Mouse (Mus musculus): ENCODE measurements around the gene Nova2.

Nova2 gene

GRCm38 (mm10) chr7:18987747-18988146 lies 62.1 kb downstream of the Nova2 start:
- no peak for DNase-seq

DNA sequence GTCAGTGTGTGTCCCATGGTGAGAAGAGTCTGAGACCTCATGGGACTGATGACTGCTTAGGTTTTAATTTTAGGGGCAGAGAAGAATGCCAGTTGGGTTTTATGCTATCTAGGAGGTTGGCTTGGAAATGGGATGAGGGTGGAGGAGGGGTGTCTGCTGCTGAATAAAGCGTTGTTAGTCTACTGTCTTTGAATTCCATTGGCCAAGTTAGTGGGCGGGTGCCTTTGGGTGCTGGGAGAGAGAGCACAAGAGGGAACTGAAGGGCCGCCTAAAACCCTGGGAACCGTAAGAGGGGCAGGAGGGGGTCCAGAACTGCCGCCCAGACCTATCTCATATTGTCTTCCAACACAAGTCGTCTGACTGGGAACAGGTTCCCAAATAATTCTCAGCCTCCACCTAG lies 63.1 kb downstream of the Nova2 start:
- DNase-seq, result no peak

DNA sequence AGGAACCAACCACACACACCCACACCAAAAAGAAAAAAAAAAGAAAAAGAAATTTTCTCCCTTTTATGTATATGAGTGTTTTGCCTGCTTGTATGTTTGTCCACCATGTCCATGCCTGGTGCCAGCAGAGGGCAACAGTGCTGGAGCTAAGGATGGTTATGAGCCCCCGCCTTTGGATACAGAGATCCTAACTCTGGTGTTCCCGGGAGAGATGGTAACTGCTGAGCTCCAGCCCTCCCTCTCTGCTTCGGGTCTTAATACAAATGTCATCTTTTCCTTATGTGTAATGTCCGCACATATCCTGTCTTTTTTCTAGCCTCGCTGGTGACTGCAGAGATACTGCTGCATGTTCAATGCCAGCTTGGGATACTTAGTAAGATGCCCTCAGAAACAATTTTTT lies 64.3 kb downstream of the Nova2 start:
- DNase-seq, result no peak

- DNase-seq, result peak; percentile 100
These were observed 65.1 kb downstream of the Nova2 start, which contains the start of gene Mypop for GRCm38 (mm10) chr7:18990601-18991295. Mypop (plus strand) TSS chr7:18991245.

- DNase-seq, result no peak
These were observed 66.1 kb downstream of the Nova2 start for GRCm38 (mm10) chr7:18991660-18992293.

GRCm38 (mm10) chr7:18992294-18992675 lies 66.6 kb downstream of the Nova2 start:
- DNase-seq, result peak; percentile 31

DNA sequence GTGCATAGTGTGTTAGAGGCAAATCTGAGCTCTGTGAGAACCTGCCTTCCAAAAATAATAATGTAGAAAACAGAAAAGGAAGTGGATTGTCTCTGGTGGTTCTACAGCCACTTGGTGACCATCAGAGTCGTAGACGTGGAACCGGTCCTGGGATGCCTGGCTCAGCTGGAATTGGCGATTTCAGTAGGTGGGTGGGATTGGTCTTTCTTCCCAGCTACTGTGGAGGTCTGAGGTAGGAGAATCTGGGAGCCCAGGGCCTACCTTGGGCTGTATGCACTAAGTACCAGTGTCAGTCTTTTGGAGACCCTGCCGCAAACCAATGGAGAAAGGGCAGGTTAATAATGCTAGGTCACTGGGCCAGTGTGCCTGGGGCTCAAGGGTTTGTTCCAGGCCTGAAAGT lies 67.3 kb downstream of the Nova2 start:
- DNase-seq, result no peak

DNA sequence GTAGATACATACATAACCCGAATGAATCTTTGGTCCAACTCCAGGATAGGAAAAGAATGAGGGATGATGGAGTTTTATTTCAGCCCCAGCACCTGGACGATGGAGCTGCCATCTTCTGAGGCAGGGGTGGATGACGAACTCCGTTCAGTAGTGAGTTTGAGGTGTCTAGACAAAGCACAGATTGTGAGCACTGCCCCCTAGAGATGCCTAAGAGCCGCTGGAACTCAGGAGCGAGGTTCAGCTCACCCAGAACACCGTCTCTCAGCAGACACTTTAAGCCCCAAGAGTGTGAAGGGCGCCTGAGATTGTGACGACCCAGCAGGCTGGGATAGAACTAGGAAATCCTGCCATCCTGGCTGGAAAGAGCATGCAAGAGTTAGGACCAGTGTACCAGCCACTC lies 73.1 kb downstream of the Nova2 start:
- no peak for DNase-seq

DNA sequence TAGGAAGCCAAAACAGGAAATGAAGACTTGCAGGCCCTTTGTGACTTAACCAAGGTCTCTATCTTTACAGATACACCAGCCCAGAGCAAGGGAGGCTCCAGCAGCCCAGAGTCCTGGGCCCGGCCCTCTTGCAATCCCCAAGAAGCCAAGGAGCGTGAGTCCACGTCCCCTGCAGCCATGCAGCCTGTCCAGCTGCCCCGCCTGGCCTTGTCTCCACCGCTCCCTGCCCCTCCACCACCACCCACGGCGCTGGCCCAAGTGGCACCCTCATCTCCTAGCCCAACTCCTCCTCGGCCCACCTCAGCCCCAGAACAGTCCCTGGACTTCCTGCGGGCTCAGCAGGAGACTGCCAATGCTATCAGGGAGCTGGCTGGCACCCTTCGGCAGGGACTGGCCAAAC lies 74.7 kb downstream of the Nova2 start:
- no peak for DNase-seq

DNA sequence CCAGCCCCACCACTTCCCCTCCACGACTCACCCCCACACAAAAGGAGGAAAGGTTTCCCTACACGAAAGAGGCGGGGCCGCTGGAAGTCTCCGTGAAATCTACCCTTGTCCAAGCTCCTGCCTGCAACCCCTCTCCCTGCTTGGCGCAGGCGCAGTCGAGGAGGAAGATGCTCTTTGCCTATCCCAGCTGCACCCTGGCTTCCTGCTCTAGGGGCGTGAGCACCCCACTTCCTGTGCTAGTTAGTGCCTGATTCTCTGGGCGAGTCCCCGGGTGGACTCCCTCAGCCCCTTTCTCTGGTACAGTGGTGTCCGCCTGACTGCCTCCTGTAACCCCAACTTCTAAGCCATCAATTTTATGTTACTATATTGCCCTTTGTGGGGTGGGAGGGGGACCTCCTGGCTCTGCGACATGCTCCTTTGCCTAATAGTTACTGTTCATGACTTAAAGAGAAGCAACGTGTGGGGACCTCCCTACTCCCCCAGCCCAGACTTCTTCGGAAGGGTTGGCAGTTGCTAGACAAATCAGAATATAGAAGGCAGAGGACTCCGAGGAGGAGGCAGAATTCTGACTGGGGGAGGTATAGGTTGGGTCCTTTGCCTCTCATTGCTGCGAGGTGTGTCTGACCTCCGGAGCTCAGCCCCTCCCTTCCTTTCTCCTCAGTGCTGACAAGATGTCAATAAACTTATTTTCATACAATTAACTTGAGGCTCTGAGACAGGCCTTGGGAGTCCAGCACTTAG lies 75.5 kb downstream of the Nova2 start:
- peak; percentile 74 for DNase-seq

DNA sequence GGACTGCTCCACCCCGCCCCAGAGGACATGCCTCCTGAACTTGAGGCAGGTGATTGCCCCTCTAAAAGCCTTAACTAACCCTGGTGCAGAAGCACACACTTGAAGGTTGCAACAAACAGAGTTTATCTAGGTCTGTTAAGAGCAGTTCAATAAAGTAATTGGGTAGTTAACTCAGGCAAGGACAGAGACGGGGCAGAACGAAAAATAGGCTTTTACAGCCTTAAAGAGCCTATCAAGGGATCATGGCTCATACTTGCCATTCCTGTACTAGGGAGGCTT lies 76.1 kb downstream of the Nova2 start:
- no peak for DNase-seq

DNA sequence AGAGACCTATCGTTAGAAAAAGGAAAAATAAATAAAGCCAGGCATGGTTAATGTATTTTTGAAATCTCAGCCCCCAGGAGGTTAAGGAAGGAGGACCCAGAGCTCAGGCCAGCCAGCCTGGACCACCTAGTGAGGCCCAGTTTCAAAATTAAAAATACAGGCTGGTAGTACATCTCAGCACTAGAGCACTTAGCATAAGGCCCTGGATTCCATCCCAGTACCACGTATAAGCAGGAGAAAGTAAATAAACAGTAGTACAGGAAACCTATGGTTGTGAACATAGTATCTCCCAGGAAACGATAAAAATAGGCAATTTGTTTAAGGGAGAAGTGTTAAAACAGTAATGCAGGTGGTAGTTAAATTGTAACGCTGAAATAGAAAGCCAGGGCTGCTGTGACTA lies 76.4 kb downstream of the Nova2 start:
- DNase-seq, result no peak

DNA sequence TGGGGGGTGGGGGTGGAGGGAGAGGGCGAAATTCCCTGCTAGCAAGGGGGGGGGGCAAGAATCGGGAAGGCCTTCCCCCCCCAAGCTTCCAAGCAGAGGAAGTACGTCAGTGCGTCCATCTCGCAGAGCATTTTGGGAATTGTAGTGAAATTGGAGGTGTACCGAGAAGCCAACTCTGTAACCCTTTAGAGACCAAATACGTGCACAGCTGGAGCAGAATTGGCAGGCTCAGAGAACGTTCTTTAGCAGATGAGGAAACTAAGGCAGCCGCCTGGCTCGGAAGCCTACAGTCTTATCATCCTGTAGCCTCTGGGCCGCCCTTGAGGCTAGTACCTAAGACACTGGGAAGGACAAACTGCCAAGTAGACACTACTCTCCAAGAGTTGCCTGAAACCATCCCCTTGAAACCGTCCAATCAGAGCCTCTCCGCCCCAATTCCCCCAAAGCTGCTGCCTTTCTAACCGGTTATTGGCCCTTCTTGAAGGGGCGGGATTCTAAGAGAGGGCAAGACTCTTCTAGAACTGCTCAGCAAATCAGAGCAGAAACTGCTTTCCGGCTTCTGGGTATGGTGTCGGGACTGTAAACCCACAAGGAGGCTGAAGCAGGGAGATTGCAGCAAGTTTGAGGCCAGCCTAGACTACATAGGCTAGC lies 77.3 kb downstream of the Nova2 start:
- peak; percentile 74 for DNase-seq

DNA sequence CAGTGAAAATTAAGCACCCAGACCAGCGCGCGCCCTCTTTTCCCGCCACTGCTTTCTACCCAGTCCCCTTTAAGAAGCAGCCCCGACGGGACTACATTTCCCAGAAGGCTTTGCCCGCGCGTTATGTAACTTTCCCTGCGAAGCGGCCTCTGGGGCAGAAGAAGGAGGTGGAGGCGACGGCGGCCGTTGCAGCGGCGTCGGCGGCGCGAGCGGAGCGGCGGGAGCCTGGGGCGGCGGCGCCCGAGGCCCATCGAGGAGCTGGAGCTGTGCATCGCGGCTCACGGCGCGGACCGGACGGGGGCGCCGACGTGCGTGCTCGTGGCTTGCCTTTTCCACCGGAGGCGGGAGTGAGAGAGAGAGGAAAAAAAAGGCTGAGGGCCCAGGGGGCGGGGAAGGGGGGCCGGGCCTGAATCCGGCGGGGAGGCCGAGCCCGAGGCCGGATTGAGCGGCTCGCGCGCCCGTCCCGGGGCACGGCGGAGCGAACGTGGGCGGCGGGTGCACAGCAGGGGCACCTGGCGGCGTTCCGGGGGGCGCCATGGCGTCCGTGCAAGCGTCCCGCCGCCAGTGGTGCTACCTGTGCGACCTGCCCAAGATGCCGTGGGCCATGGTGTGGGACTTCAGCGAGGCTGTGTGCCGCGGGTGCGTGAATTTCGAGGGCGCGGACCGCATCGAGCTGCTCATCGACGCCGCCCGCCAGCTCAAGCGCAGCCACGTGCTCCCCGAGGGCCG lies 78.4 kb downstream of the Nova2 start, which contains the start of gene Irf2bp1:
Irf2bp1 (plus strand) TSS at position 143 of the 729 bp plus-strand sequence.
- peak; percentile 94 for DNase-seq

DNA sequence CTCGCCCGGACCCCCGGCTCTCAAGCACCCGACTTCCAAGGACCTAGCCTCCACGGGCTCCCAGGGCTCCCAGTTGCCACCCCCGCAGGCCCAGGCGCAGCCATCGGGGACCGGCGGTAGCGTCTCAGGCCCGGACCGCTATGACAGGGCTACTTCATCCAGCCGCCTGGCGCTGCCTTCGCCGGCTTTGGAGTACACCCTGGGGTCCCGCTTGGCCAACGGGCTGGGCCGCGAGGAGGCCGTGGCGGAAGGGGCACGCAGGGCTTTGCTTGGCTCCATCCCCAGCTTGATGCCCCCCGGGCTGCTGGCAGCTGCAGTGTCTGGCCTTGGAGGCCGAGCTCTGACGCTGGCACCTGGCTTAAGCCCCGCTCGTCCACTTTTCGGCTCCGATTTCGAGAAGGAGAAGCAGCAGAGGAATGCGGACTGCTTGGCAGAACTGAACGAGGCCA lies 79.0 kb downstream of the Nova2 start:
- DNase-seq, result no peak

GRCm38 (mm10) chr7:19005417-19006121 lies 79.9 kb downstream of the Nova2 start:
- no peak for DNase-seq

- DNase-seq, result peak; percentile 87
These were observed 80.8 kb downstream of the Nova2 start for GRCm38 (mm10) chr7:19006476-19006875.

DNA sequence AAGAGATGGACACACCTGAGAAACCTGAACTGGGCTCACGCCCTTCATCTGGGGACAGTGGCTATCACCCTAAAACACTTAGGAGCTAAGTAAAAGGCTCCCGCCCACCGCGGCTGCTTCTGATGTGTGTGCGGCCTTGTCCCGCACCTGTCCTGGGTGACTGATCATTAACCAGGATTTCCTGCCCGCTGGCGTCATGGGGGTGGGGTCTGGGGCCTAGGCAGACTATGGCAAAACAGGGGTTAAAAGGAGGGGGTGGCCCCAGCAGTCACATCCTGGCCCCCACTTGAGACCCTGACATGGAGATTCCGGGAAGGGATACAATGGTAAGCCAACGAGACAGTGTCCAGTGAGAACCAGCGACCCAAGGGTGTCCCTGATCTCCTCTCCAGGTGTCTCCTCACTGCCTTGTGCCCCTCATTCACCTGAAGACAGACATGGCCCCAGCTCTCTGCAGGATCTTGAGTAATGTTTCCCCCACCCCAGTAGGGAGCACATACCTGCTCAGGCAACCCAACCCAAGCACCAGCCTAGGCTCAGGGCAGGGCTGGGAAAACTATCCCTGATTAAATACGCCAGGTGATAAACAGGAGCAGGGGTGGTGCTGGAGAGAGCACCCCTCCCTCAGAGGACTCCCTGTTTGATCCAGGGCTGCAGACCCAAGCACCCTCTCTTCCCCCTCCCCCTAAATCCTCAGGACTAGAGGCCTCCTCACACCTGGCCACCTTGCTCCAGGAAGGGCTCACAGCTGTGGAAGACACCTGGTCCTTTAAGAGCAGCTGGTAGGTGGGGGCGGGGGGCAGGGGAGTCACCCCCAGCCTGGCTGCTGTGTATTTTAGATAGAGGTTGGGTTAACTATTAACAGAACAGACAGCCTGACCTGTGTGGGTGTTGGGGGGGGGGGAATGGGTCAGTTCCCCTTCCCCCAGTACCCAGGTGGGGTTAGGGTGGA lies 81.6 kb downstream of the Nova2 start:
- DNase-seq, result no peak

GRCm38 (mm10) chr7:19010581-19010980 lies 84.9 kb downstream of the Nova2 start:
- DNase-seq, result no peak

GRCm38 (mm10) chr7:19012025-19012621 lies 86.4 kb downstream of the Nova2 start:
- DNase-seq, result peak; percentile 41

DNA sequence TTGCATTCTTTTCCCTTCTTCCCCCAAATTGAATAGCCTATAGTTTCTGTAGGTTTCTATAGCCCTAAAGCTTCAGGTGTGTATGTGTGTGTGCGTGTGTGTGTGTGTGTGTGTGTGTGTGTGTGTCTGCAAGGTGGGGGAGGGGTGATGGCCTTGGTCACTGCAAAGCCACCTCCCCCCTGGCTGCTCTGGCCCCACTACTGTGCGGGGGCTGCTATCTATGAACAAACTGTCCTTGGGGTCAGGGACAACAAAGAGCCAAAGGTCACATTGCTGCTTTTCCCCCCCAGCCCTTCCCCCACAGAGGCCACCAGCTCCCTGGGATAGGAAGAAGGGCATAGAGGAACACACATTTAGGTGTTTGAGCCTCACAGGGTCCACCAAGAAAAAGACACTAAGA lies 87.2 kb downstream of the Nova2 start:
- no peak for DNase-seq

Measured in lung, postnatal 14 days (tissue).